In the genomic region with DNA sequence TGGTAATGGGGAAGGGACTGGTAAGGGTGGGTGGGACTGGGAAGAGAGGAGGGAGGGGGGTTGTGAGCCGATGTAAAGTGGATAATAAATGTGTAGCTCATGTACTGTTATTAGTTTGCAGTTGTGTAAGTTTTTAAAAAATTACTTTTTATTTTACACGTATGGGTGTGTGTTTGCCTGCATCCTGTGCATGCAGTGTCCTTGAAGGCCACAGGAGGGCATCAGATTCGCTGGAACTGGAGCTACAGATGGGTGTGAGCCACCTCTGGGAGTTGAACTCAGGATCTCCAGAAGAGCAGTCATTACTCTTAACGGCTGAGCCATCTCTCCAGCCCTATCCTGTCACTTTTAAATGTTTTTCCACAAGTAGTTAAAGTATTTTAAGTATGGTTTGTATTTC, we compare ENCODE assay signal across 10 mouse cellular contexts. TPM values are rescaled to one million over a fixed set of nuclear protein-coding genes. Genes with fewer than 3 reads are reported as not detected.
DNase-seq lines count a peak whose midpoint lies in the region; ATAC-seq lines count a peak whose summit lies in the region.
"Had no signal": no experiment of that assay in that cellular context is flagged by ENCODE, and none has a peak within 500 bp of the region (broad histone marks: within the 10 kb centered on the region; RNA-seq: fewer than 3 reads in every experiment).

No protein-coding gene starts in this region.

- intact Hi-C loops in heart, postnatal 25 days (cut with DNase I), result no loop called here

- H3K4me1 ChIP-seq in hindbrain, embryonic 12.5 days, result peaks cover 26% of the 10 kb centered on the region

- no peak overlapping the region for H3K9ac ChIP-seq in hindbrain, embryonic 12.5 days

- no peaks in the 10 kb centered on the region for H3K36me3 ChIP-seq in splenic B cell, adult 2 months (ENCODE audit: control insufficient read depth, insufficient read depth, low read length, poor library complexity, severe bottlenecking)
- peaks cover 5% of the 10 kb centered on the region for H3K36me3 ChIP-seq in hindbrain, embryonic 12.5 days

- no peak overlapping the region for H3K4me2 ChIP-seq in hindbrain, embryonic 12.5 days (replicated peaks)

- peak; percentile 68 for DNase-seq in heart, adult 11 months
- no peak for DNase-seq in heart, postnatal 25 days (ENCODE audit: low spot score)
- DNase-seq in right cerebral cortex, adult 18-20 months, result peak; percentile 18
- no peak for DNase-seq in right cerebral cortex, postnatal 4 days
- peak; percentile 63 for DNase-seq in splenic B cell, adult 2 months (ENCODE audit: low read depth, low spot score)
- no peak for DNase-seq in adrenal gland, adult 8-10 months

- 0 out of 2 replicates have a peak, but pooled peaks have one; percentile 41 for ATAC-seq in erythroid progenitor cell, adult 5-6 weeks (replicated peaks; ENCODE audit: low FRiP score, poor library complexity, severe bottlenecking)
- ATAC-seq in hindbrain, embryonic 12.5 days (ENCODE audit: low FRiP score), result no peak

- WGBS in hindbrain, embryonic 12.5 days, result 85% methylated on average over 4 of the region's 4 CpGs

- H3K27ac ChIP-seq in hindbrain, embryonic 12.5 days, result no peak overlapping the region

- no peak overlapping the region for H3K4me3 ChIP-seq in hindbrain, embryonic 12.5 days

- no peaks in the 10 kb centered on the region for H3K9me3 ChIP-seq in hindbrain, embryonic 12.5 days (replicated peaks)

- no peaks in the 10 kb centered on the region for H3K27me3 ChIP-seq in splenic B cell, adult 2 months (ENCODE audit: control insufficient read depth, insufficient read depth, low read length, poor library complexity, severe bottlenecking)
- H3K27me3 ChIP-seq in hindbrain, embryonic 12.5 days, result no peaks in the 10 kb centered on the region

RNA-seq across cellular contexts. Expression of gene Selenoi, which starts 1.5 kb away (rescaled TPM):
- total RNA-seq in heart, postnatal 25 days (2021), result 10 to 100 TPM; 14.1 to 16.2 TPM
- 11.3 and 18.7 TPM in 2 replicates for total RNA-seq in erythroid progenitor cell, adult 5-6 weeks (2015; ENCODE audit: low replicate concordance)
- total RNA-seq in erythroid progenitor cell, adult 5-6 weeks (2017; ENCODE audit: low replicate concordance), result 16.9 and 46.8 TPM in 2 replicates
- polyA plus RNA-seq in hindbrain, embryonic 12.5 days (2016; fragmentation: Nextera tagmentation; extraction: Ambion mirVana), result 22.8 and 23.3 TPM in 2 replicates
- 10 to 100 TPM; 15.1 to 24.5 (median 20.4) TPM for total RNA-seq in adrenal gland, adult 8-10 months (2022)

RNA-seq across cellular contexts. Expression of gene Adgrf3, which starts 25.4 kb away (rescaled TPM):
- total RNA-seq in heart, postnatal 25 days (2021), result under 1 TPM; 0.08 to 0.11 TPM
- total RNA-seq in erythroid progenitor cell, adult 5-6 weeks (2015; ENCODE audit: low replicate concordance), result not detected in 2 replicates
- total RNA-seq in erythroid progenitor cell, adult 5-6 weeks (2017; ENCODE audit: low replicate concordance), result not detected in 2 replicates
- not detected in 2 replicates for polyA plus RNA-seq in hindbrain, embryonic 12.5 days (2016; fragmentation: Nextera tagmentation; extraction: Ambion mirVana)
- total RNA-seq in adrenal gland, adult 8-10 months (2022), result not detected
- total RNA-seq: neutrophil, adult 5-6 weeks had no signal
- polyA plus RNA-seq: limb, embryonic 11.5 days had no signal

RNA-seq across cellular contexts. Expression of gene Drc1, which starts 50.3 kb away (rescaled TPM):
- not detected for total RNA-seq in heart, postnatal 25 days (2021)
- not detected in 2 replicates for total RNA-seq in erythroid progenitor cell, adult 5-6 weeks (2015; ENCODE audit: low replicate concordance)
- not detected in 2 replicates for total RNA-seq in erythroid progenitor cell, adult 5-6 weeks (2017; ENCODE audit: low replicate concordance)
- polyA plus RNA-seq in hindbrain, embryonic 12.5 days (2016; fragmentation: Nextera tagmentation; extraction: Ambion mirVana), result 2.1 and 3.6 TPM in 2 replicates
- total RNA-seq in adrenal gland, adult 8-10 months (2022), result 1 to 10 TPM in 3 of 4 experiments, under 1 TPM in 1; 0.59 to 2.1 (median 1.1) TPM

Comparison
In these comparisons a context has a peak if more than half of its experiments do, and no peak if none do; other contexts are left out.
1. DNase-seq: peak in heart, adult 11 months (single experiment), right cerebral cortex, adult 18-20 months (single experiment) and splenic B cell, adult 2 months (single experiment); none in heart, postnatal 25 days (single experiment), right cerebral cortex, postnatal 4 days (single experiment) and adrenal gland, adult 8-10 months (single experiment).